Mouse (Mus musculus) liver, adult 10 weeks (tissue): ENCODE results near the gene Arx. TPM values are rescaled to one million over a fixed set of nuclear protein-coding genes. Genes with fewer than 3 reads are reported as not detected.

Source experiments
- polyA plus RNA-seq: library from polyadenylated mRNA; stranded (reverse); fragments of 350-450 nt; fragmentation: Illumina TruSeq; extraction: RNeasy Lipid Tissue Mini Kit (QIAGEN cat#74804); gene quantifications from one replicate; pipeline ENCODE4 v1.2.3, GENCODE M21; 2014; ENCODE audit warnings: low read depth, low replicate concordance

The Arx gene
- not detected for polyA plus RNA-seq

DNA sequence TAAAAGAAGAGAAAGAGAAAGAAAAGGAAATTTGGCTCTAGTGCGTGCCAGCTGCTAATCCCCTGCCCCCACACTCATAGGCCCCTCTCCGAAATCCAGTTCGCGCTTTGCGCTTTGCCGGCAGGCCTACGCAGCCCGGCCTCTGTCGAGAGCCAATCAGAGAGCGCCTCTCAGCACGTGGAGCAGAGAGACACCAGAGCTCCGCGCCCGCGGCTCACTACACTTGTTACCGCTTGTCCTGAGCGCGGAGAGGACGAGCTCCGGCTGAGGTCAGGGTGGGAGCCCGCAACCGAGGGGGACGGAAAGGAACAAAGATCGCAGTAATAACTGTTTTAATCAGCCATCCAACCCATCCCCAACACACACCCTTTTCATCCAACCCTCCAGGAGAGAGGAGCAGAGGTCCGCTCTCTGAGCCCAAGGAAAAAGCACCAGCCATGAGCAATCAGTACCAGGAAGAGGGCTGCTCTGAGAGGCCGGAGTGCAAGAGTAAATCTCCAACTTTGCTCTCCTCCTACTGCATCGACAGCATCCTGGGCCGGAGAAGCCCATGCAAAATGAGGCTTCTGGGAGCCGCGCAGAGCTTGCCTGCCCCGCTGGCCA lies at the start of gene Arx:
Arx (plus strand) TSS at position 155 of the 603 bp plus-strand sequence.

